Mouse (Mus musculus) kidney, adult 11 months (tissue): ENCODE results near the gene Adamts8.
A peak's percentile ranks its signal among the peaks of the same experiment; 100 is the strongest.

Experiments used
- DNase-seq: peaks from one replicate; pipeline ENCODE4 v3.0.0; 2022

Gene Adamts8

GRCm38 (mm10) chr9:30922197-30922894, 20.0 kb upstream of the Adamts8 start, which contains the start of gene Adamts15:
TSS of gene Adamts15 (minus strand) at chr9:30922452.
- peak; percentile 74 for DNase-seq

GRCm38 (mm10) chr9:30928759-30929158, 13.6 kb upstream of the Adamts8 start:
- no peak for DNase-seq

- DNase-seq, result no peak
These were observed 10.0 kb upstream of the Adamts8 start for GRCm38 (mm10) chr9:30932346-30932745.

- no peak for DNase-seq
These were observed 7.5 kb upstream of the Adamts8 start for GRCm38 (mm10) chr9:30934827-30935226.

- DNase-seq, result peak; percentile 47
These were observed 5.5 kb upstream of the Adamts8 start for GRCm38 (mm10) chr9:30936674-30937438.

- DNase-seq, result peak; percentile 75
These were observed 2.0 kb upstream of the Adamts8 start for GRCm38 (mm10) chr9:30940328-30940727.

- DNase-seq, result no peak
These were observed 979 bp downstream of the Adamts8 start for GRCm38 (mm10) chr9:30943341-30943740.

GRCm38 (mm10) chr9:30944234-30944633, 1.9 kb downstream of the Adamts8 start:
- no peak for DNase-seq

GRCm38 (mm10) chr9:30945276-30945675, 2.9 kb downstream of the Adamts8 start:
- peak; percentile 63 for DNase-seq

GRCm38 (mm10) chr9:30949422-30949821, 7.1 kb downstream of the Adamts8 start:
- no peak for DNase-seq

GRCm38 (mm10) chr9:30949971-30950370, 7.6 kb downstream of the Adamts8 start:
- no peak for DNase-seq

GRCm38 (mm10) chr9:30950592-30950991, 8.2 kb downstream of the Adamts8 start:
- peak; percentile 12 for DNase-seq

GRCm38 (mm10) chr9:30951461-30951860, 9.1 kb downstream of the Adamts8 start:
- no peak for DNase-seq

- DNase-seq, result peak; percentile 12
These were observed 10.9 kb downstream of the Adamts8 start for GRCm38 (mm10) chr9:30953287-30953686.

GRCm38 (mm10) chr9:30955246-30955645, 12.9 kb downstream of the Adamts8 start:
- DNase-seq, result no peak

- peak; percentile 24 for DNase-seq
These were observed 21.4 kb downstream of the Adamts8 start for GRCm38 (mm10) chr9:30963780-30964179.

- no peak for DNase-seq
These were observed 22.3 kb downstream of the Adamts8 start for GRCm38 (mm10) chr9:30964685-30965084.

- no peak for DNase-seq
These were observed 24.5 kb downstream of the Adamts8 start for GRCm38 (mm10) chr9:30966881-30967280.

- DNase-seq, result no peak
These were observed 25.8 kb downstream of the Adamts8 start for GRCm38 (mm10) chr9:30968130-30968529.

GRCm38 (mm10) chr9:30970001-30970400, 27.6 kb downstream of the Adamts8 start:
- DNase-seq, result no peak

- no peak for DNase-seq
These were observed 29.6 kb downstream of the Adamts8 start for GRCm38 (mm10) chr9:30971967-30972366.

GRCm38 (mm10) chr9:30976339-30977023, 34.1 kb downstream of the Adamts8 start:
- DNase-seq, result no peak

- no peak for DNase-seq
These were observed 38.1 kb downstream of the Adamts8 start for GRCm38 (mm10) chr9:30980467-30980866.

GRCm38 (mm10) chr9:30985782-30986181, 43.4 kb downstream of the Adamts8 start:
- no peak for DNase-seq
